Mouse (Mus musculus) olfactory bulb, adult 2 months (tissue): ENCODE results near the gene Gse1.

ENCODE experiments used
- CTCF ChIP-seq: fragments of 200-500 bp; IDR thresholded peaks from 2 replicates; pipeline ENCODE4 v1.5.1; 2012; ENCODE audit warnings: low read depth, mild to moderate bottlenecking, low read length, moderate library complexity; ENCODE audit not compliant: insufficient read depth
- POLR2A ChIP-seq: fragments of 200-500 bp; IDR thresholded peaks from 2 replicates; pipeline ENCODE4 v1.6.1; 2012; ENCODE audit warnings: mild to moderate bottlenecking, low read depth, low read length, moderate library complexity; ENCODE audit not compliant: insufficient read depth

- TF ChIP-seq POLR2A (no peak), CTCF (no peak)
Observed at GRCm38 (mm10) chr8:120304097-120304496, 75.8 kb downstream of the Gse1 start.
